Mouse (Mus musculus): ENCODE measurements around the gene Nelfa.

- TF ChIP-seq POLR2A (IDR thresholded peaks at IDR 0.05; ENCODE audit: extremely low read depth, insufficient read depth, low read length) = no peak
- no peak for TF ChIP-seq CTCF (IDR thresholded peaks at IDR 0.05; ENCODE audit: extremely low read depth, insufficient read depth, low read length)
These were observed 78.5 kb downstream of the Nelfa start for GRCm38 (mm10) chr5:33857693-33858092.

All from cortical plate, adult 2 months (tissue).